Mouse (Mus musculus): Measurements from ENCODE around the gene Rab8b. TPM values are rescaled to one million over a fixed set of nuclear protein-coding genes. Genes with fewer than 3 reads are reported as not detected.

The Rab8b gene
- polyA plus RNA-seq, 1 experiment from 2014 or later = 14.3 TPM

DNA sequence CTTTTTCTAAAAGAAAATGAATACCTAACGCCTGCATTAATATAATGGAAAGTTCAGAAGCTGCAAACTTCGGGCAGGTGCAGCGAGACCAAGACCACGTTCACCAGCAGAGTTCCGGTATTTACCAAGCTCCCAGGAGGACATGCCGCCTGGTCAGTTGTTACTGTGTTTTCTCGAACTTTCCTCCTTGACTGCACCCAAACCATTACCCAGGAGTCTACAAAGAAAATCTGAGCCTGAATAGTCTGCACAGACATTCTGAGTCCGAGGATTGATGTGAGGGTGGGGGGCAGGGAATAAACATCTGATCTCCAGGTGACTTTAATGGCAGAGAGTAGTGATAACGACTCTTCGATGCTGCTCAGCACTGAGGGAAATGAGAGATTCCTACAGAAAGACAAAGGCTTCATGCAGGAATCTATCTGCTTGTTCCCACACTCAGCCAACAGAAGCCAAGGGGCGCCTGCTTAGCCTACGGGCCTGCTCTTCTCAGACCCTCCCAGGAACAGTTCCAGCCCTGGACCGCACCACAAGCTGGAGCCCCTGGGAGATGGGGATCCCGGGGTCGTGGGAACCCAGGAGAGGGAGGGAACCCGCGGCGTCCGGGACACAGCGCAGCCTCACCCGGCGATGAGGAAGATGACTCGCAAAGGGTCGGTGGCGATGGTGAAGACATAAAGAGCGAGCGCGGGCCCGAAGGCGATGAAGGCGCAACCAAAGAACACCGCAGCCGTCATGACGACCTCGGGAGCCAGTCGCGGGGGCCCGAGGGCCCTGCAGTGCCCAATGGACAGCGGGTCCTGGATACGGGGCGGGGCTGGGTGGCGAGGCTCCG lies 124.6 kb downstream of the Rab8b start:
- H3K4me1 ChIP-seq (replicated peaks) = peaks cover 11% of the 10 kb centered on the region
- peak overlapping the region; percentile 98 for H3K27ac ChIP-seq
- H3K4me3 ChIP-seq = peak overlapping the region; percentile 81
- 0 out of 2 replicates have a peak, but pooled peaks cover 3% of the 10 kb centered on the region for H3K36me3 ChIP-seq
- no peak for ATAC-seq (replicated peaks; ENCODE audit: insufficient number of reproducible peaks, insufficient read depth, low FRiP score, low read depth)
- H3K27me3 ChIP-seq = no peaks in the 10 kb centered on the region
- H3K9ac ChIP-seq = peak overlapping the region; percentile 76
- peak overlapping the region; percentile 89 for H3K4me2 ChIP-seq
- WGBS = 2% methylated on average over 43 of the region's 43 CpGs
- no peaks in the 10 kb centered on the region for H3K9me3 ChIP-seq (replicated peaks)

Other genes starting within 250 kb of the Rab8b start
- gene Car12, start 206.0 kb downstream of the Rab8b start, polyA plus RNA-seq (2015; fragmentation: Nextera tagmentation; extraction: Ambion mirVana) = 0.39 and 1.3 TPM in 2 replicates
- 5.8 and 5.9 TPM in 2 replicates for gene Aph1b, start 124.2 kb downstream of the Rab8b start, polyA plus RNA-seq (2015; fragmentation: Nextera tagmentation; extraction: Ambion mirVana)
- 0.46 and 0.53 TPM in 2 replicates for gene Gm10647, start 122.6 kb downstream of the Rab8b start, polyA plus RNA-seq (2015; fragmentation: Nextera tagmentation; extraction: Ambion mirVana)
- gene Aph1c, start 85.0 kb downstream of the Rab8b start, polyA plus RNA-seq (2015; fragmentation: Nextera tagmentation; extraction: Ambion mirVana) = 1.7 and 2.7 TPM in 2 replicates
- 404 and 516 TPM in 2 replicates for gene Rps27l, start 26.4 kb upstream of the Rab8b start, polyA plus RNA-seq (2015; fragmentation: Nextera tagmentation; extraction: Ambion mirVana)
- gene Lactb, start 55.8 kb upstream of the Rab8b start, polyA plus RNA-seq (2015; fragmentation: Nextera tagmentation; extraction: Ambion mirVana) = 5.6 and 6.0 TPM in 2 replicates
- 3,993 and 5,392 TPM in 2 replicates for gene Tpm1, start 129.7 kb upstream of the Rab8b start, polyA plus RNA-seq (2015; fragmentation: Nextera tagmentation; extraction: Ambion mirVana)

Data from heart, embryonic 15.5 days (tissue).